Mouse (Mus musculus) frontal cortex, adult 2 months (tissue): ENCODE results near the gene Ern1. TPM values are rescaled to one million over a fixed set of nuclear protein-coding genes. Genes with fewer than 3 reads are reported as not detected.
"Not testable (repeated sequence)": the region's sequence is repeated elsewhere in the genome, so short reads cannot be mapped to it uniquely, and the experiment has no call there.

Experiments used
- DNase-seq, 2 experiments: peaks; one replicate each; pipeline ENCODE4 v3.0.0; 2022; ENCODE audit warnings: low spot score in 1 of 2; ENCODE audit errors: extremely low spot score in 1 of 2
- polyA plus RNA-seq: library from polyadenylated mRNA; depleted of rRNA; stranded (reverse); fragments of >200 nt; gene quantifications from 2 replicates; pipeline ENCODE4 v1.2.3, GENCODE M21; 2012

Gene Ern1
- polyA plus RNA-seq, 1 experiment, result 7.7 TPM

DNA sequence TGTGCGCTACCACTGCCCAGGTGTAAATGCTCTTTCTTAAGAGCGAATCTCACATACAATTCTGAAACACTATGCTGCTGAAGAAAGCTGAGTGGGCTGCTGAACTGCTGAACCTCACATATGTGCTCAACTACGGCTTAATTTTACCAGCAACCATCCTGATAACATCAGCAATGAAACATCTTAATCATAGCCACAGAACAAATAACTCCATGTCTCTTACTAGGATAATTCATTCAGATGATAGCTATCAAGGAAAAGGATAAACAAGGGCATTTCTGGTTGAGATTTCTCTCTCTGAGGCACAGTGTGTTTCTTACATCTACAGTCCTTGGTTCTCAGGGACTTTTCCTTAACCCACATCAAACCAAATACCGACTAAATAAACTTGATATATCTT is 2.8 kb downstream of the Ern1 start:
- DNase-seq, result no peak

GRCm38 (mm10) chr11:106482867-106483266 is 4.8 kb downstream of the Ern1 start:
- DNase-seq, result no peak

- DNase-seq, result no peak
These were observed 6.0 kb downstream of the Ern1 start for GRCm38 (mm10) chr11:106481651-106482050.

DNA sequence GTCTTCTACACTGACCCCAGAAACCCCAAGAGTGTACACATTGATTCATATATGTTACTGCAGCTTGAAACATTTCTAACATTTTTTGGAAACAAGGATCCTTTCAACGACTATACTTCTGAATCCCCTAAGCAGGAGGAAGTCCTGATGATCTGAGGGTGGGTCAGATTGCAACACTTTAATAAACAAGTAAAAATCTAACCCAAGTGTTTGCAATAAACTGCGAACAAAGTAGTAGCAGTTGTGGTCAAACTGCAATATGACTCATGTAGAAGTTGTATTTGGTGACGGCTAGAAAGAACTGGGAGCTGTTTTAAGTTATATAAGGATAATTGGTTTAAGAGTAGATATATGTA is 7.1 kb downstream of the Ern1 start:
- DNase-seq, result no peak

GRCm38 (mm10) chr11:106479619-106480529 is 7.8 kb downstream of the Ern1 start:
- DNase-seq, result no peak

GRCm38 (mm10) chr11:106478745-106479144 is 8.9 kb downstream of the Ern1 start:
- no peak for DNase-seq

- DNase-seq, result no peak
These were observed 10.0 kb downstream of the Ern1 start for GRCm38 (mm10) chr11:106477505-106478160.

DNA sequence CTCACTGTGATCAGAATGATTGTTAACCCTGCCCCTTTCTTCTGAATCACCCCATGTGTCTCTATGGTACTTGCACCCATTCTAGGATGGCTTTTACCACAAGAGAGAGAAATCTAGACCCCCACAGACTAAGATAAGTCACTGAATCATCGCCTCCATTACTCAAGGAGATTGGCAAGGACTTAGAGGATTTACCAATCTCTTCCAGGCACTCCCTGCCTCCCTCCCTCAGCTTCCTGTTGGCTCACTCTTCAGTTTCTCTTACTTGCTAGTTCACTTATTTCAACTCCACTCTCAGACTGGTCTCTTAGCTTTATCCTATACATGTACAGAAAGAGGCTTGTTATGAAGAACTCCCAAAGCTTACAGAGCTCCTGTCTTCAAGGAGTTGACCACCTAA is 12.3 kb downstream of the Ern1 start:
- no peak for DNase-seq

GRCm38 (mm10) chr11:106471629-106472028 is 16.0 kb downstream of the Ern1 start:
- DNase-seq, result no peak

GRCm38 (mm10) chr11:106468509-106468908 is 19.1 kb downstream of the Ern1 start:
- no peak for DNase-seq

DNA sequence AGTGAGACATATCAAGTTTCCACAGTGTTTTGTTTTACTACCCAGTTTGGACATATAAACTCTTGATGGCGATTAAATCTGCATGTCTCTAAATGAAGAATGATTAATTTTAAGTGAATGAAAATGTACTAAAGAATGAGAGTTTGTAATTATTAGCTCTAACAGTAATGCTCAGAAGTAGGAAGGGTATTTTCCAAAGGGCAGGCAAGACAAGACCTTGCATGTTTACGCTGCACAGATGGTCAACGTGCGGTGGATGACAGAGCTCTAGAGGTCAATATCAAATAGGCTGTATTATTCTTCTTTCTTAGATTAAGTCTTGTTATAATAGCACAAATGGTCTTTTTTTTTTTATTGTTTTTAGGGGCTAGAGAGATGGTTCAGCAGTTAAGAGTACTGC is 21.7 kb downstream of the Ern1 start:
- DNase-seq, result no peak

- no peak for DNase-seq
These were observed 22.1 kb downstream of the Ern1 start for GRCm38 (mm10) chr11:106465545-106465903.

DNA sequence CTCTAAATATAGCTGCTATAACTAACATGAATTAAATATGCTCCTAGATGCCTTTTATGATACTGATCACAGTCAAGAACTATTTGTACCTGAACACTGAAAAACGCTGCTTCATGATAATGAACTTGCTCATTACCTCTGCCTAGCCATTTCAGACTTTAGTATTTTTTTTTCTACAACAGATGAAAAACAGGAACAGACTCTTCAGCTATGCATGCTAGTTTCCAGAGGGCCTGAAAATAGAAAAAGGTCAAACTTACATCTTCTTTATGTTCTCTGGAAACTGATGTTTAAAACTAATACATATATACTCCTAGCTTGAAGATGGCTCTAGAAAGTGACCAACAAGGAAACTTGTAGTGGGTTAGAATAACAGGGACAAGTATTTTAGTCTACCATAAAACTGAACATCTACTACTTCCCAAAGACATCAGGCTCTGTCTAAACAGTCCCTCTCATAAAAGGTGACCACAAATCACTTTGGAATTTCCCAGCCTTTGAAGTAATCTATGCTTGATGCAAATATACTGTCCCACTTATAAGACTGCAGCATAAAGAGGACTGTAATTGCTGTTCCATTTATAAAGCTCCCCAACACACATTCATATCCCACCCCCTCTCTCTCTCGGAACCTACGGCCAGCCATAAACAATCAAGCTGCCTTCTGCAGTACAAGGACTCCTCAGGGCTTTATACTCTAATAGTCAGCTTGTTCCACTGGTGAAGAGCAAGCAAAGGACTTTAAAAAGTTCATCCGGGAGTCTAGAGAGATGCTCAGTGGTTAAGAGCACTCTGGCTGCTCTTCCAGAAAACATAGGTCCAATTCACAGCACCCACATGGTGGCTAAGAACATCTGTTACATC is 22.7 kb downstream of the Ern1 start:
- no peak for DNase-seq

- DNase-seq, result no peak
These were observed 23.8 kb downstream of the Ern1 start for GRCm38 (mm10) chr11:106463845-106464244.

DNA sequence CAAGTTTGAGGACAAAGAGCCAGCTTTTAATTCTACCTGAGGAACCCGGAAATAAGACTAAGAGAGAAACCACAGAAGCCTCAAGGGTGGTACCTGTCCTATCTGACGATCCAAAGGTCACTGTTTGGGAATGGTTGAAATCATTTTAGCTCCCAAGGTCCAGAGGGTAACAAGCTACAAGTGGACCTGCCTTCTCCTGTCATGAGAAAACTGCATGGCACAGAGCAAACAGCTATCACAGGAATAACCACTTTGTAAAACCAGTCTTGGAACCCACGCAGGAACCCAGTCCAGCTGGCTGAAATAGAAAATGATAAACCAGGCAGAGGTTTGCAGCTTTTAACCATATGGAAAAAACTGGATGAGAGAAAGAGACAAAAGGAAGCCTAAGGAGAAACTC is 25.3 kb downstream of the Ern1 start:
- peak in 1 of 2 experiments; percentile 33 for DNase-seq

DNA sequence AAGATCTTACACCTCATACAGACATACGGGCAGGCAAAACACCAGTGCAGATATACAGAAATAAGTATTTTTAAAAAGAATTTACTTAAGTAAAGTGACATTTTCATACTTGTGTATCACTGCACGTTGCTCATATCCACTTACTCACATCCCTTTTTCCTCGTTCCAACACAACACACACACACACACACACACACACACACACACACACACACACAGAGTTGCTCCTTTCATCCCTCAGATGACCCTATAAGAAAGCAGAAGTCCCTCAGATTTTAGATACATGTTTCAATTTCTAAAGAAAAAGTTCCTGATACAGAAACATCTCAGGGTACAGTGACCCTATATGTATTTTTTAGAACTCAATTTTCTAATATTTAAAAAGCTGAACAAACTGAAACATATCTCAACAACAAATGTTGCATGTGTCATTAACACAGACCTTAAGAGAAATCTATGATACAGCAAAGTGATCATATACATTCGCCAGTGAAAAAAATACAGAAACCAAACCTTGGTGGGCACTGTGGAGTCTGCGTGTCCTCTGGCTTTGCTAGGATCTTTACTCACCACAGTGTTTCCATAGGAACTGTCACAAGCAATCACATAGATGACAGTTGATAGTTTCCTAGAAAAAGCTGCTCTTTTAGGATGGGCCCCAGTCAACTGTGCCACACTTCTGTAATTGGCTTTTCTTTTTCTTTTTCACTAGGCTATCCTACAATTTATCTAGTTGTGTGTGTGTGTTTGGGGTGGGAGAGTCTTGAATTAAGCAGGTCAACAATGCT is 26.3 kb downstream of the Ern1 start:
- DNase-seq, result no peak

DNA sequence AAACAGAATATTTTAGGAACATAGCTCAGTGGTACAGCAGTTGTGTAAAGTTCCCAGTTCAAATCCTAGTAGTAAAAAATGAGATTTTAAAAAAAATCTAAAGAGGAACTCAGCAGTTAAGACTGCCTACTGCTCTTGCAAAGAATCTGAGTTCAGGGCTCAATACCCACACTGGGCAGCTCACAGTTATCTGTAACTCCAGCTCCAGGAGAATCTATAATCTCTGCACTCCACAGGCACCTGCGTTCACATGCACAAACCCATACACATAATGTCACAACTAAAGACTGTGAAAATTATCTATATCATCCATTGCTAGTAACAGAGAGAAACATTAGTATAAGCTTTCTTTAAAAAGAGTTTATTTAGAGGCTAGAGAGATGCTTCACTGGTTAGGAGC is 27.0 kb downstream of the Ern1 start:
- no peak for DNase-seq

DNA sequence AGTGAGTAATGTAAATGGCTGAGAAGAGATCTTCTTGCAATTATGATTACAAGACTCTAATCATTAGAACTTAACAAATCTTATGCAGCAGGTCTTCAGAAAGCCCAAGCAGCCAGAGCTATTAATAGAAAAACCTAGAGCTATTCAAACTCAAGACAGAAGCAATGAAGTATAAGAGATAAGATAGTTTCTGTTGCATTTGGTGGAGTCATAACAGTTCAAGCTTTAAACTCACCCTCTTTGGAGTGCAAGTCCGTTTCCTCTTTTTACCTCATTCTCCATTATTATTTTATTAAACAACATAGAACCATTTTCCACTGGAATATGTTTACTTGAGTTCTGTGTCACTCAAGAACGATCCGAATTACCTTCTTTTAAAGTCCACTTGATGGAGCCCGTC is 29.1 kb downstream of the Ern1 start:
- DNase-seq, result no peak

DNA sequence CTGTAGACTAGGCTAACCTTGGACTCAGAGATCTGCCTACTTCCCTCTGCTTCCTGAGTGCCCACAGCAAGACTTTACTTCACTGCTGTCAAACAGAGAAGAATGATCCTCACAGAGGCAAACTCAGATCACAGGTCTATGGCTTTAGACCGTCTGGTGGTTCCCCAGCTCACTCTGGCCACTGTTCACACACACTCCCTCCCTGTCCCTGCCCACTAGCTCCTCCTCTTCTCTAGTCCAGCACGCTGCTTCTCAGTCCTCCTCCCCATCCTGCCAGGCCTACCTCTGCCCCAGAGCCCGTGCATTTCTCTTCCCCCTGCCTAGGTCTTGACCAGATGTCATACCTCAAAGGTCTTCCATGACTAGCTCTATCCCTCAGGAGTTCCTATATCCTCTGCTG is 44.0 kb downstream of the Ern1 start:
- no peak for DNase-seq

GRCm38 (mm10) chr11:106442564-106442963 is 45.1 kb downstream of the Ern1 start:
- not testable (repeated sequence) for DNase-seq
